Mouse (Mus musculus) retina, adult 2 months (tissue): ENCODE data around the gene Tbc1d9.

Experiments
- DNase-seq: peaks from one replicate; pipeline ENCODE4 v3.0.0-alpha.2; 2012; ENCODE audit warnings: low read depth, low spot score

Tbc1d9 gene

DNA sequence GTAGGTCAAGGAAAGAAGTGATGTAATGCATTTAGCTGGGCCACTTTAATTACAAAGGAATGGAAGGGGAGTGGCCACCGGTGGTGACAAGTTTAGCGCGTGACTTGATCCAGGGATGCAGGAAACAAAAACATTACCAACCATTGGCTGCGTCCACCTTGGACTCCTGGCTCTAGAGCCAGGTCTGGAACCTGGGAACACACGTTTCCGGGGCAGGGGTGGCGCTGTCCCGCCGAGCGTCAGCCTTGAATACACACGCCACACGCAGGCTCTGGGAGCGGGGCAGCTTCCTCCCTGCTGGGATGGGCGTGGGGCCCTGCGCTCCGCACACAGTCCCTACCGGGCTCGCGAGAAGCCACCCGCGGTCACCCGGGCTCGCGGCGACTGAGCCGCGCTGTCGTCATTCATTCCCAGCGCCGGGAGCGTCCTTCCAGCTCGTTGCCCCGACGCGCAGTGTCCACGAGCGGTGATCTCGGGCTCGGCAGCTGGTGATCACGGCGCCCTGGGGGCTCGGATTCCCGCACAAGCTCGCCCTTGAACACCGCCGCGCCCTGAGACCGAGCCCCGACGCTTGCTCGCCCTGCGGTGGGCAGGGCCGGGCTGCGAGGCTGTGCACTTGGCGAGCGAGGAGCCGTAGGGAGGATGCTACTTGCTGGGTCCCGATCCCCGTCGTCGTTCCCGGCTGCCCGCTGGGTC, at the start of gene Tbc1d9:
Gene Tbc1d9, plus strand, starts transcription at position 118 of the 696 bp plus-strand sequence.
- peak; percentile 56 for DNase-seq

DNA sequence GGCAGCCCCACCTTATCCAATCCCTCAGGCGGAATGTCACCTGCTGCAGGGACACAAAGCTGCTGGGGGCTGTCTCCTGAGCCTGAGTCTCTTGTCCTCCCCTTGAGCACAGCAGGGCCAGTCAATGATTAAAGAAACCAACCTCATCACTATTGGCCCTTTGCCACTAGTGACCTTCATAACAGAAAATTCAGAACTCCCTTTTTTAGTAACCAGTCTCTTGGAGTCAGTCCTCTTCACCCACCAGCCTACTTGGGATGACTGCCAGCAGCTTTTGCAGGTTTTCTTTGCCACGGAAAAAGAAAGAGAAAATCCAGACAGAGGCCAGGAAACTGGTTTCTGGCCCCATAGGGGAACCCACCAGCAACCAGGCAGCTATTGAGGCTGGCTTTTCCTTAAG, 30.1 kb upstream of the Tbc1d9 start:
- DNase-seq, result no peak

DNA sequence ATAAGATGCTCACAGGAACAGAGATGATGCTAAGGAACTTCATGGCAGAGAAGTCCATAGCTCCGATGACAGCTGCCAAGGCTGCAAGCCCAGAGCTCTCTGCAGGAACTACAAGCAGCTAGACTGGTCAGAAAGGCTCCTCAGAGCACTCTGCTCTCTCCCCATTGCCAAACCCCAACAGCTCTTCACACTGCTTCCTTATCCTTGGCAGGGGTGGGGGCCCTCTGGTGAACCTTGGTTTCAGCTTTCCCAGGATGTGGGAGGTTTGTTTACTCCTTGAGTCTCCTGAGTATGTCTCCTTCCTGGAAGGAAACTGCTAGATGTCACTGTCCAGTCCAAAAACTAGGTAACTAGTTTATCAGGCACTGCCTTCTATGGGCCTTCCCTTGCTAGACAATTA, 25.1 kb upstream of the Tbc1d9 start:
- DNase-seq, result no peak

DNA sequence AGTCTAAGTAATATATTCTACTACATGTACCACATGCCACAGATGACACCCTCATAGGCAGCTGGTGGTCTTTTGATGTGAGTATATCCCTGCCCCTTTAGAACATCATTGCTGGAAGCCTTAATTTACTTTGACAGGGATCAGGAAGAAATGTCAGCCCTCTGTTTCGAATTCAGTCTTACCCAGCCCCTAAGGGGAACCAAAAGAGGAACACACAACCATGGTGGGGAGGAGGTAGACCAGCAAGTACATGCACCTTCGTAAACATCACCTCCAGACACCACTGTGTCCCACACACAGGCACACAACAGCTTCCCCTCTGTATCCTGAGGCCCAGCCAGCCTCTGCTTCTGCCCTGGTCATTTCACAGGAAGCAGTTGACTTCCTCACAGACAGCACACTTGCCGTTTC, 24.4 kb upstream of the Tbc1d9 start:
- no peak for DNase-seq

DNA sequence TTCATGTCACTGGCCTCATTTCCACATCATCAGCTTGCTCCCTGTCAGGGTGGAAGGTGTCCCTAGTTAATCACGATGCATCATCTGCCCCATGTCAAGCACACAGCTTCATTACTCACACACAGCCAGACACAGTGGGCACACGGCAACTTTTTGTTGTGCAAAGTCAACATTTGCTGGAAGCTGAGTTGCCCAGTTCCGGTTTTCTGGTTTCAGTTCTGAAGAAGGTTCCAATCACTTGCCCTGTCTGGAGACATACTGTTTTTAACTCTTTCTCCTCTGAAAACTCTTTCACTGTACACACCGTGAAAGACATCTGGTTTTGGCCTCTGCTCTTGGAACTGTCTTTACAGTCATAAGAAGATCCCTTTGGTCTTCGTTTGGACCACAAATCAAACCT, 23.8 kb upstream of the Tbc1d9 start:
- DNase-seq, result no peak

DNA sequence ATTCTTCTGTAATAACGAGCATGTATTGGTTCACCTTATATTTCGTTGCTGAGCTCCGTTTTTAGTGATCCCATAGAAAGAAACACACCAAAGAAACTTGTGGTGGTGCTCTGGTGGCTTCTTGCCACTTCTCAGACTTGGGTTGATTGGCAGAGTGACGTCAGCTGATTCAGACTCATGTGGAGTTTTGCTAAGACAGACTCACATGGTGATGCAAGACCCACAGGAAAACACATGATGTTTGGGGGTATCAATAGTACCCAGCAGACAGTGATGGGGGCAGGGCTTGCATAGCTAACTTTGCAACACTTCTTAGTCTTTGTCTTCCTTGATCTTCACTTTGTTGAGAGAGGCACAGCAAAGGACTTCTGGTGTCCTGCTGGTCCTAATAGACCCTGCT, 20.6 kb upstream of the Tbc1d9 start:
- DNase-seq, result no peak

DNA sequence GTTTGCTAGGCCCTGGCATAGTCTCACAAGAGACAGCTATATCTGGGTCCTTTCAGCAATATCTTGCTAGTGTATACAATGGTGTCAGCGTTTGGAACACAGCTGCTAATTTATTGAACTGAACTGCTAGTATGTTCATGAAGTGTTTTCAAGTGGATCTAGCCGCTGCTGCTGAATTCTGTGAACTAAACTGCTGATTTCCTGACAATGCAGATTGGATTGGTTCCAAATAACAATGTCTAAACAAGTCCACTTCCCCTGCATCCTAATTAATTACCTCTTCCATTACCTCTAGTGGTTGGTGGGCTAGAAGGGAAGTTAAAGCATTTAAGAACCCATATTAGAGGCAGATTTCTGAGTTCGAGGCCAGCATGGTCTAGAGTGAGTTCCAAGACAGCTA, 19.7 kb upstream of the Tbc1d9 start:
- DNase-seq, result no peak

DNA sequence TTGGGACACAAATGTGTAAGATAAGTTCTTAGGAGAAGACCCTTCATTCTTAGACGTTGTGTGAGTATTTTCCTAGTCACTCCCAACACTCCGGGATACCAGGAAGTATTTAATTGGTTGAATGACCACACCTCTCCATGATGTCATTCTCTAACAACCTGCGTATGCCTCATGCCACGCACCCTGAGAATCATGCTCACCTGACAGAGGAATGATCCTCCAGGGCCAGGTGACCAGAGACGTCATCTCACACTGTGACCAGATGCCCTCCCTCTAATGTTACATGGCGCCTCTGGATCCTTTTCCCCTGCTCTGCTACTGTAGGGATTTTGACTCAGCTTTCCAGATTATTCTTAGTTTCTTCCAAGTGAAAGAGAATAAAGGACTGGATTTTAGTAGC, 16.0 kb upstream of the Tbc1d9 start:
- no peak for DNase-seq

DNA sequence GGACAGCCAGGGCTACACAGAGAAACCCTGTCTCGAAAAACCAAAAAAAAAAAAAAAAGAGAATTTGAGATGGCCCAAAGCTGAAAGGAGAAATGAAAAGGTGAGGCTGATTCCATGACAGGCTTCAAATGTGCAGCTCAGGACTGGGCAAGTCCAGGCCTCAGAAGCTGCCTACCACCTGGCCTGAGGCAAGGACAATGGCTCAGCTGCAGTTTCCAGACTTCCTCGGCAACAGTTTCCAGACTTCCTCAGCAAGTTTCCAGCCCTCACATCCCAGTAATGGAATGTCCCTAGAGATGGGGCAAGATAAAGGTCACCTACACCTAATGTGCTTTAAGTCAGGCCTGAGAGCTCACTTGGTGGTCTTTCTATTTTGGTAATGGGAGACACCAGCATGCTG, 13.1 kb upstream of the Tbc1d9 start:
- no peak for DNase-seq

DNA sequence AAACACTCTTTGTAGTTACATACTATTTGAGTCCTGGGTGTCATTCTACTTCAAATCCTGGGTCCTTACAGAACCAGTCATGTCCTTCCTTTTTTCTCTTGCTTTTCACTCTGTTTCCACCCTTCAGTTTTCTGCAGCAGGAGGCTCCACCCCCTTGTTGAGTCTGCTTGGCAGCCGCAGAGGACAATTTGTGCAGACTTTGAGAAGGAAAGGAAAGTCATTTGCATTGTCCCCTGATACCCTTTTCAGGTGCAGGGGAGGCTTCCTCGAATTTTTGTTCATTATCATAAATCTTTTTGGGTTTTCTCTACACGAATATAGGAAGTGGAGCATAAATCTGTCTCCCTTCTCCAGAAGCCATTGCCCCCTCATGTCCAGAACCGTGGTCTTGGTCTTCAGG, 12.7 kb upstream of the Tbc1d9 start:
- DNase-seq, result no peak

DNA sequence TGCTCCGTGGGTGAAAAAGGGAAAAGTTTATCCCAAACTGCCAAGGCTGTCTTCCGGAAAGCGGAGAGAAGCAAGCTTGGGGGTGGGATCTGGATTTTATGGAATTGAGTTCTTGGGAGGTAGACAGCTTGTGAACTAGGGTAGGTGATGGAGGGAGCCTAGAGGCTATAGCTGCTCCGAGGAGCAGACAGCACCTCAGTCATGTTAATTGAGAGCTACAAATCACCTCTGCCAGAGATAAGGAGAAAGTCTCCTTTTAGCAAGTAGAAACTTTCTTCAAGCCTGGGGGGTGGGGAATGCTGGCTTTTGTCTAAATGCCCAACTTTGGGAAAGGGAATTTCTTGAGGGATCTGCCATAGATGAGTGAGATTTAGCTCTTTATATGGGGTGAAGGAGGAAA, 10.0 kb upstream of the Tbc1d9 start:
- no peak for DNase-seq

DNA sequence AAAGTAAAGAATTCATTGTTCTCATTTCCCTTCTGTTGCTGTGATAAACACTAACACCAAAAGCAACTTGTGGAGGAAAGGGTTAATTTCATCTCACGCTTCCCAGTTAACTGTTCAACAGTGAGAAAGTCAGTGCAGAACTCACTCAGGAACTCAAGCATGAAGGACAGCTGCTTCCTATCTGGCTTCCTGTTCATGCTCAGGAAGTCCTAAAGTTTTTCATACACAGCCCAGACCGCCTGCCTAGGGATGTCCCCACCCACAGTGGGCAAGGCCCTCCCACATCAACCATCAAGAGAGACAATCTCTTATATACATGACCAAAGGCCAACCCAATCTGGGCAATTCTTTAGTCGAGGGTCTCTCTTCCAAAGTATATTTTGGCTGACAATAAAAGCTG, 6.2 kb upstream of the Tbc1d9 start:
- DNase-seq, result no peak

DNA sequence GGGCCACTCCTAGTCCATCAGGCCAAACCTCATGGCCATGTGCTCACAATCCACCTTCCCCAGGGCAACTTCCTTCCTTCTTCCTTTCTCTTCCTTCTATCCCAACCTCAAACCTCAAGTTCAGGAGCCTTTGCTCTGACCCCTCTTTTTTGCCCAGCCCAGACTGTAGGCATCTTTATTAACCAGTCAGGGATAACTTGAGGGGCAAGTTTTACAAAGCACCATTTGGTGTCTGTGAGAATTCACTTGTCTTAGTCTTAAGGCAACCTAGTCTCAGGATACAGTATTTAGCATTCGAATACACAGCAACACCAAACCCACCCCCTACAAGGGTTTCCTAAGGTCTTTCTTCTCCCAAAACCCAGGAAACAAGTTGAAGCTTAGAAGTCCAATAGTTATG, 5.5 kb upstream of the Tbc1d9 start:
- DNase-seq, result no peak

DNA sequence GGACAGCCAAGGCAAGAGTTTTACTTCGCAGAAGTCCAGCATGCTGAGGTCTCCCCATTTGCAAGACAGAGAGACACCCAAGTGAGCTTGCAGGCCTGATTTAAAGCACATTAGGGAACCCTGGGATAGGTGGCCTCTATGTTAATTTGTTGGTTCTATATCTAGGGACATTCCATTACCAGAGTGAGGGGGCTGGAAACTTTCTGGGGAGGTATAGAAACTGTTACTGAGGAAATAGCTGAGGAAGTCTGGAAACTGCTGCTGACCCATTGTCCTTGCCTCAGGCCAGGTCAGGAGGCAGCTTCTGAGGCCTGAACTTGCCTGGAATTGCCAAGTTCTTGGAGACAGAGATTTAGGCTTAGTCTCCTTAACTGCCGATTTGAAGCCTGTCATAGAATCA, 4.5 kb upstream of the Tbc1d9 start:
- DNase-seq, result no peak

DNA sequence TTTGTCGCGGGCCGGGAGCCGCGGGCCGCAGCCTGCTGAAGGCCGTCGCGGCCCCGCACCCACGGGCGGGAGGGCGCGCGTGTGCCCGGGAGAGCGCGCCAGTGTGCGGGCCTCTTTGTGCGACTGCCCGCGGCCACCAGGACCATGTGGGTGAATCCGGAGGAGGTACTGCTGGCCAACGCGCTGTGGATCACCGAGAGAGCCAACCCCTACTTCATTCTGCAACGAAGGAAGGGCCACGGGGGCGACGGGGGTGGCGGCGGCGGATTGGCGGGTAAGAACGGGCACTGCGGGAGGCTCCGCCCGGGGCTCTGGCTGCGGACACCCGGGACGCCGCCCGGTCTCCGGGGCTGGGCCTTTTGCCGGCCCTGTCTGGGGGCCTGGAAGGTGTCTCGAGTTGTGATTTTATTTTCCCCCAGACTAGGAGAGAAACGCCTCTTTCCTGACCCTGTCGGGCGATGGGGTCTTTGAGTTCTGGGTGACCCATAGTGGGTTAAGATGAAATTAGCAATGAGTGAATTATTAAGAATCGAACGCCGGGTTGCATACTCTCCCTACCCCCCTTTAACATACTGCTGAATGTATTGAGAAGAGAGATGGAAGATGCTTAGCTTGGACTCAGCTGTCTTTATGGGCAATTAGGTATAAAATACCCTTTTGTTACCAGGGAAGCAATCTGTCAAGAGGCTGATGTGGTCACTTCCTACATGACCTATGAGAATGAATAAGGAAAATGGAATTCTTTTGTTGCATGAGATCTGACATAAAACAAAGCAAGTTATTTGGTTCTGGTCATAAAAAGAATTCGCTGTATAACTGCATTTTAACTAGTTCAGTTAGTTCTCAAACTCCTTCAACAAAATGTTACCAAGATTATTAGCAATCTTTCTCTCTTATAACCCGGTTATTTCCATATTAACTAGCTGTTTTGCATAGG, 1.0 kb downstream of the Tbc1d9 start, which contains the start of gene Gm10645:
Gene Gm10645, minus strand, starts transcription at position 240 of the 937 bp plus-strand sequence.
- peak; percentile 34 for DNase-seq

DNA sequence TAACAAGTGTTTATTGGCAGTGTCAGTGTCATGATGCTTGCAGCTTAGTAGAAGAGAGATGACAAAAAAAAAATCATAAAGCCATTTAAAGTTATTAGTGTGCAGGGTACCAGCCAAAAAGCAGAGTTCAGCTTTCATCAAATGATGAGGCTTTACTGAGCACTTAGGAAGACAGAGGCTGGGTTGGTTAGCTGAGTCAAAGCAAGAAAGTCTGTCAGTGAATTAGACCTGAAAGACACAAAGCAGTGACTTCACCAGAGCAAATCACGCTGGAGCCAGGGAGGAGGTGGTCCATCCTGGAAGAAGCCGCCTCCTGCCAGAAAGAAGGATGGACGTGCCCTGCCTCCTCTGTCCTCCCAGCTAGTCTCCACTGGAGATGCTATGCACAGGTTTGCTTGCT, 2.8 kb downstream of the Tbc1d9 start:
- DNase-seq, result no peak

DNA sequence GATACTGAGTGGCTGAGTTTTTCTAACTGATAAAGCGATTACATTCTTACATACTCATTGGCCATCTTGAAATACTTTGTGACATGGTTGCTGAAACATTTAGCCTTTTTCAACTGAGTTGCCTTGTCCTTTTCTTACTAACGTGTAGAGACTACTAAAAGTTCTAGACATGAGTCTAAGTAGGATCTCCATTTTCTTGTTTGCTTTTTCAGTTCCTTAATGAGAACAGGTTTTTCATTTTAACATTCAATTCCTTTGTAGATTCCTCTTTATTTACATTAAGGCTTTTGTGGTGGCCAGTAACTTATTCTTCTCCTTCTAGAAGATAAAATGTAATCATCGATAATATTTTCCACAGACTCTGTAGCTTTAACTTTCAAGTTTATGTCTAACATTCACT, 4.0 kb downstream of the Tbc1d9 start:
- no peak for DNase-seq

DNA sequence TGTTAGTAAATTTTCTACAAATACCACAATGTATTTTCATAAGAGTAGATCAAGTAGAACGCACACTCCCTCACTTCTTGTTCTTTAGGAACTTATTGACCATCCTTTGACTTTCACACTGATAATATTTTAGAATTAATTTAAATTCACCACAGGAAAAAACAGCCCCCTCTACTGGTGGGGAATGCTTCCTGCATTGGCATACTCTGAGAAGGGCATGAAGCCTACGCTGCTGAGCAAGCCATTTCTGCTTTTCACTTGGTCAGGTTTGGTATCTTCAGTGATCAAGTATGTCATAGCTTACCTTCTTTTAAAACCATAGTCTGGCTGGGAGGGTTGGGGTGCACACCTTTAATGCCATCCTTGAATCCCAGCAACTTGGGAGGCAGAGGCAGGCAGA, 4.6 kb downstream of the Tbc1d9 start:
- no peak for DNase-seq

DNA sequence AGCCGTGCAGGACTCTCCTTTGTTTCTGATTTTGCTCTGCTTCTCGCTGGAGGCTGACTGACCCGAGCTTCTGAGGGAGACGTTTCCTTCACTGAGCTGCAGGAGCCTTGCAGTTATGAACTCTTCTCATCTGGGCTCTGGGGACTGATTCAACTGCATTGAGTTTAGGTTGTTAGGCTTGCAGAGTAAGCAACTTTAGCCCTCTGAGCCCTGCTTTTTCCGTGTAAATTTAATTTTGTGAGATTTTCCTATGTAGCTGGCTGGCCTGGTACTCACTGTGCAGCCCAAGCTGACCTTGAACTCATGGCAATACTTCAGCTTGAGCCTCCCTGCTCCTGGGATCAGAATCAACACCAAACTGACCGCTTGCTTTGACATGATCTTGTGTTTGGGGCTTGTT, 5.7 kb downstream of the Tbc1d9 start:
- no peak for DNase-seq

DNA sequence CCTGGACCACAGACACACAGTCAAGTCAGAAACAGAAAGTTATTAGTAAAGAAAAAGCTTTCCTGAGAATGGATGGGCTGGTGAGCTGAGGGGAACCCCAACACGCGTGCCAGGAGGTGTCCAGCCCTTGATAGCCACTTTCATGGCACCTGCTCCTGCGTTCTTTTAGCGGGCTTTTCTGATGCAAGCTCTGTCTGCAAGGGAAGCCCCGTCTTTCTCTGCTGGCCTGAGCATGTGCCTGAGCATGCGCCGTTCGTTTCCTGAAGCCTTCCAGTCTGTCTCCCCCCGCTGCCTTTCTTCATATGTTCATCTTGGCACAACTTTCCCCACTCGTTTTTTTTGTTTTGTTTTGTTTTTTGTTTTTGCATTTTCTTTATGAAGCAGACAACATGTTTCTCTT, 10.5 kb downstream of the Tbc1d9 start:
- DNase-seq, result no peak

DNA sequence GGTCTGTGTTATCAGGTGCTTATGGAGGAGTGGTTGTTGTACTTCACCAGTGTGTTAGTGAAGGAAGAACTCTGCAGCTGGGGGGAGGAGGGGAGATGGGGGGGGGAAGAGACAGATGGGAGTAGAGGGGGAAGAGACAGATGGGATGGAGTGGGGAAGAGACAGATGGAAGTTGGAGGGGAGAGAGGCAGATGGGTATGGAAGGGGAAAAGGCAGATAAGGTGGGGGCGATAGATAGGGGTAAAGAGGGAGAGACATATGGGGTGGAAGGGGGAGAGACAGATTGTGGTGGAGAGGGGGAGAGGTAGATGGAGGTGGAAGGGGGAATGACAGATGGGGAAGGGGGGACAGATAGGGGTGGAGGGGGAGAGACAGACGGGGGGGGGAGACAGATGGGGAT, 11.6 kb downstream of the Tbc1d9 start:
- no peak for DNase-seq

DNA sequence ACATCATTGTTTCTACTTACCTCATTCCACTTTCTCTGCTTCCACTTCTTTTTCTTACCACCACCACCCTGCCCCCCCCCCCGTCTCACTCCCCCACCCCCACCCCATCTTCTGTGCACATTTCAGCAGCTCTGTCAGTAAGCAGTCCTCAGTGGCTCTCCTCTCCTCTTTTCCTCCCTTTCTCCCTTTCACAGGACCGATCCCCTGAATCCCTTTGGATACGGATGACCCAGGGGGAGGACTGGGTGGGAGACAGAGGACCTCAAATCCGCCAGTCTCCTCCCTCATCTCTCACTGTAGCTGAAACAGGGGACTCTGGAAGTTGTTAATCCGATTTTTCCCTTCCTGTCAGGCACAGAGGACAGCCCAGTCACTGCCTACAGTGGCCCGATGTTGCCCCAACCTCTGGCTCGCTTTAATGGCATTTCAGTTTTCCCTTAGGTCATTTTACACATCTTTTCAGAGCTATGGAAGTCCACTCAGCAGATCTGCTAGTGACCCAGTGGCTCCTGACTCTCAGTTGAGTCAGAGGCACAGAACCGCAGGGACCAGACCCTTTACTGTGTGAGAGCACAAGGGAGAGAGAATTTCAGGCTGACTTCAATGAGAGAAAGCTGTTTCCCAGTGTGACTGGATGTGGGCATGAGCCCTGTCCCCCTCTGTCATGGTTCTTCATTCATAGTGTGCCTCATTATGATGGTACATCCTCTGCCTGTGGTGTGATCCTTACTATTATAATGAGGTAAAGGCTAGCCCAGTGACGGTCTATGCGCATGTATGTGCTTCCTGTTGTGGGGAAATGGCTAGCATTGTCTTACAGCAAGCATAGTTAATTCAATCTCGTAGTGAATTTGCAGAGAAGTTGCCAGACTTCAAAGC, 12.4 kb downstream of the Tbc1d9 start:
- DNase-seq, result no peak
